Mouse (Mus musculus): ENCODE data around the gene Gpr87.

- TF ChIP-seq POLR2A (IDR thresholded peaks at IDR 0.05; ENCODE audit: low read depth, low read length) (no peak), CTCF (IDR thresholded peaks at IDR 0.05; ENCODE audit: extremely low read depth, insufficient read depth, insufficient read length, insufficient replicate concordance) (no peak)
These were observed 22.3 kb upstream of the Gpr87 start for GRCm38 (mm10) chr3:59217211-59217610.
